Mouse (Mus musculus): ENCODE measurements at regions not wholly inside any gene's neighbourhood (a gene's known extent, or its start where the extent isn't known, plus 50 kb on each side); places are given as distances from the start of the nearest gene placed in this dataset.
A peak's percentile ranks its signal among the peaks of the same experiment; 100 is the strongest.
"Not testable (repeated sequence)": the region's sequence is repeated elsewhere in the genome, so short reads cannot be mapped to it uniquely, and the experiment has no call there.

DNA sequence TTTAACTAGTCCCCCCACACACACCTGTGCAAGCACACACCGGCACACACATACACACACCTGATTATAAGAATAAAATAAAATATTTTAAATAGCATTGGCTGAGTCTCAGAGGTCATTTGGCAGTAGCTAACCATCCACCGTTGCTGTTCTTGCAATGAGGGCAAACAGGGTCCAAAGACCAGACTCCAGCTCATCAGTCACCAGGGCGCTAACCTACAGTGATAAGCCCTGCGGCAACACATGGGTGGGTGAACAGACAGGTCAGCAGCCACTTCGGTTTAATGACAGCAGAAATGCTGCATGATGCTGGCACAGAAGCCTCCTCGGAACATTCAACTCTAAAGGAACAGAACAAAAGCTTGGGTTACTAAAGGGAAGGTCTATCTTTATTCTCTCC is 54.9 kb downstream of the Tas2r134 start:
- peak; percentile 7 for DNase-seq

- no peak for DNase-seq
These were observed 55.4 kb downstream of the Tas2r134 start for GRCm38 (mm10) chr2:51682745-51683144.

GRCm38 (mm10) chr2:51705110-51705509 is 77.8 kb downstream of the Tas2r134 start:
- DNase-seq = no peak

- DNase-seq = no peak
These were observed 81.4 kb downstream of the Tas2r134 start for GRCm38 (mm10) chr2:51708701-51709100.

DNA sequence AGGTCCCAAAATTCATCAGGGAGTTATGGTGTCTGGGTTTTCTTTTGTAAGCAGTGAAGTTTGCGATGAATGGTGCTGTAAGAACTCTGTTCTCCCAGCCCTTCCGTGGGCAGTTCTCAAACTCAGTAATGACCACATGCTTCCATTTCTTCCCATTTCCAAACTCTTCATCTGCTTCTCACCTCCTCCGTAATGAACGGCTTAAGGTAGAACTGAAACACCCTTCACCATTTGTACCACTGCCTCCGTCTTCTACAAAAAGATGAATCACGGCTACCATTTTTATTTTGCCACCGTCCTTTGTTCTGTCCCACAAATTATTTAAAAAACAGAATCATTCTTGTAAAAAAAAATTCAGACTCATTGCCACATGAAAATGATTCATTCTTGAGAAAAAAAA is 85.3 kb downstream of the Tas2r134 start:
- no peak for DNase-seq

DNA sequence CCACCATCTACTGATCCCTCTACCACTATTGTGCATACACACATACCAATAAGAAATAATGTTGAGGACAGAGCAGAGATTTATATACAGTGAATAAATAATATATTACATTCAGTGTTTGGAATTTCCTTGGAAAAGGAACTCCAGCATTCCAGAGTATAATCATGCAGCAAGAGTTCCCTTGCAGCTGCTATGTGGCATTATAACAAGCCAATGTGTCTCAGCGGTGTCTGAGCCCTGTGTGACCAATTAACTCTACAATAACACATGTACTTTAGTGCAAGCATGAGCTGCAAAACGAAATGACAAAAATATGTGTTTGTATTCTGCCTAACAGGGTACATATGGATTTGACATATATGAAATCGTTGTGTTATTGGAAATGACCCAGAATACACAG is 103.5 kb downstream of the Tas2r134 start:
- DNase-seq = no peak

- DNase-seq = no peak
These were observed 104.4 kb downstream of the Tas2r134 start for GRCm38 (mm10) chr2:51731703-51732102.

- no peak for DNase-seq
These were observed 105.0 kb downstream of the Tas2r134 start for GRCm38 (mm10) chr2:51732355-51732754.

- no peak for DNase-seq
These were observed 105.9 kb downstream of the Tas2r134 start for GRCm38 (mm10) chr2:51733218-51733617.

GRCm38 (mm10) chr2:51736452-51736851 is 109.1 kb downstream of the Tas2r134 start:
- DNase-seq = no peak

DNA sequence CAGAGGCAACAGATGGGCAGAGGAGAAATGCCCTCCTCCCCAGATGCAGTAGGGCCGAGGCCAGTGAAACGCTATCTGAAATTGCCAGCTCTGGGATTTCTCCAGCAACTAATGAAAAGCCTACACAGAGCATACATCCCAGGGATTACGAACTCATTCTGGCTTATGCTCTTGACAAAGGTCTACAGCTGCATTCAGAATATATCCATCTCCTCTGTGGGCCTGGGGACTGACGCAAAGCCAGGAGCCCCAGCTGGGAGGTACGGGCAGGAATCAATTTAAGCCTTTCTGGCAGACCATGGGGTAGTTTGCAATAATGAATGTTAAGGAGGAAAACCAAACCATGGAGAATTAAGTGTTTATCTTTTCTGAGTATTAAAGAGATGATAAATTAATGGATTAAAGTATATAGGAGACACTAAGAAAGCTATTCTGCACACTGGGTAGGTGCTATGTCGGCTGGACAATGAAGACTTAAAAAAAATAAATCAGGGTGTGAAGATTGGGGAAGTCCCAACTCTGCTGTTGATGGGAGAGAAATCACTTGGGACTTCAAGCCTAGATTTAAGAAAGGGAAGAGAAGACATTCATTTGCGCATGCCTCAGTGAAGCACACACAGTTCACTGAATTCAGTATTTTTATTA is 120.5 kb downstream of the Tas2r134 start:
- DNase-seq = no peak

DNA sequence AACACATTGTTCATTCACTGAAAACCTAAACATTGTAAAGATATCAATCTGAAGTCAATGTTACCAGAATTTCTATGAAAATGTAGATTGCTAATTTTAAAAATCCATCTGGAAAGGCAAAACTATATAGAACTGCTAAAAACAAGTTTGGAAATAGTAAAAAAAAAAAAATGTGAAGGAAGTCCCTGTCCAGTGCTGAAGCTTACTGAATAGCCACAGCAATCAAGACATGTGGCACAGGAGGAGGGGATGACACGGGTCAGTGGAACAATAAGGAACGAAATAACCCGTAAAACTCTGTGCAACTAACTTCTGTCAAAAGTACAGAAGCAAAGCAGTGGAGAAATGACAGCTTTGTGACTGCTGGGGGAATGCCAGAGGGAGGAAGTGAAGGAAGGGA is 121.9 kb downstream of the Tas2r134 start:
- DNase-seq = no peak

GRCm38 (mm10) chr2:51752941-51753564 is 125.7 kb downstream of the Tas2r134 start:
- DNase-seq = no peak

DNA sequence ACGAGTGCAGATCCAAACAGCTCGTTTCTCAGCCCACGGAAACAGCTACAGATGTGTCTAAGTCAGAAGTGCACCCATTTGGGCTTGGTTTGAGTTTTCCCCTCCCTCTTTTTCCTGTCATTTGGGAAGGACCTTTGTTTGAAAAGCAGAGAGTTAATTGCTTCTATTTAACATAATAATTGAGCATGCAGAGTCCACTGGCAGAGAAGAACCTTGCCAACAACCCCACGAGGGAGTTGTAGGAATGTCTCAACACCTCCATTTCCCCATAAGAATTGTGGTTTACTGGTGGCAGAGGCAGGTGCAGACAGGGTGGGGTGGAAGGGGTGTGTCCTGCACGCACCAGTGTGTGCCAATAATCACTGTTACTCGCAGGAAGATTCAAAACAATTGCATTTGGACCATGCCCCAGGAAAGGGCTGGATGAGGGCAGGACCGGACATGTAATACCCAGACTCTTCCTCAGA is 126.3 kb downstream of the Tas2r134 start:
- no peak for DNase-seq

DNA sequence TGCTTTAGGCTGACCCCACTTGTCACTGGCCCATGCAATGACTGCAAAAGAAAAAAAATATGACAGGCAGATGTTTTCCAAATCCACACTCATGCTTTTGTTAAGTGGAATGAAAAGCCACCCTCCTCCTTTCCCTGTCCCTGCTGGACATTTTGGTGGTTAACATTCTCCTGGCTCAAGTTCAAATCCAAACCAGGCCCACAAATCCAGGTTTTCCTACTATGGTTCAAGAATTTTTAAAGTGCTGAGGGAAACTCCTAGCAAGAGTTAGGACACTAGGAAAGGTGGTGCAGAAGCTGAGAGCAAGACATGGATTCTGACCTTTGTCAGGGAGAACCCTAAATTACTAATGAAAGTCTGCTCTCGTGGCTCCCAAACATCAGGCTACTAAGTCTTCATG is 130.1 kb downstream of the Tas2r134 start:
- DNase-seq = no peak

DNA sequence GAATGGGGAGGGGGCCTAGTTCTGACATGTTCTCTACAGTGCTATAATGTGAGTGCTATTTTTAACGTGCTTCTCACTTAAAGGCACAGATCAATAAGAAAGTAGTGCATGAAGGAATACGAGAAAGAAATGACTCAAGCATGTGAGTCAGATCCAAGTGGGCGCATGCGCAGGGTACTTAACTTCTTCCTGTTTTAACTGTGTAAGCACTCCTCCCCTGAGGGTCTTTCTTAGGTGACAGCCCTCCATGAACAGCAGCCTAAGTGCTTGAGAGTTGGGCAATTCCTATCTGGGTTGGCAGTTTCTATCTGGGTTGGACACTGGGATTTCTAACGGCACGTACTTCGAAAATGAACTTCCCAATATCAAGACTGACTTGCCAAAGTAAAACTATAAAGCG is 130.8 kb downstream of the Tas2r134 start:
- no peak for DNase-seq

- no peak for DNase-seq
These were observed 135.6 kb downstream of the Tas2r134 start for GRCm38 (mm10) chr2:51762866-51763265.

DNA sequence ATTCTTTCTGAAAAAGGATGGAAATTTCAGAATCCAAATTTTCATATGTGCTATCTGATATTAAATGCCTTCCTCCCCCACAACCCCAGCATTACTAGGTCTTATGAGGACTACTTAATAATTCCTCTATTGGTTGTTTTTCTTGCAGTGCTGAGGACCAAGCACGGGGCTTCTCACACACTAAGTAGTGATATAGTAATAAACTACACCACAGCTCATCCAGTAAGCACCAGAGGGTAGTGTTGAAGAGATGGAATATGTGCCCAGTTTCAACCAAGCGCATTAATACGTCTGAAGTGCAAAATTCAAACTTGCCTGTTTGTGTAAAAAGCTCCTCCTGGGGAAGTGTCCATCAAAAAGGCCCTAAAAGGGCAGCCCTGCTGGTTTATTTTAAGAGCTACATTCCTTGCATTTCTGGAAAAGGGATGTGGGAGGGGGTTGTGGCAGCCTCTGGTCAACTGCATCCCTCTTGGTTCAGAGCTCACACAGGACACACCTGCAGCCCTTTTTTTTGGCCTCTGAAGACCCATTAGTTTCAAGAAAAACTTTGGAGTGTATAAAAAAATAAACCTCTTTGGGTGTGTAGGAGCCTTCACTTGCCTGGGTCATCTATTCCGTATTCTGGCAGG is 140.3 kb downstream of the Tas2r134 start:
- DNase-seq = no peak

GRCm38 (mm10) chr2:51768298-51769271 is 141.3 kb downstream of the Tas2r134 start:
- DNase-seq = no peak

- DNase-seq = no peak
These were observed 149.8 kb downstream of the Rbm43 start for GRCm38 (mm10) chr2:51785169-51785568.

- DNase-seq = no peak
These were observed 146.1 kb downstream of the Rbm43 start for GRCm38 (mm10) chr2:51788896-51789295.

DNA sequence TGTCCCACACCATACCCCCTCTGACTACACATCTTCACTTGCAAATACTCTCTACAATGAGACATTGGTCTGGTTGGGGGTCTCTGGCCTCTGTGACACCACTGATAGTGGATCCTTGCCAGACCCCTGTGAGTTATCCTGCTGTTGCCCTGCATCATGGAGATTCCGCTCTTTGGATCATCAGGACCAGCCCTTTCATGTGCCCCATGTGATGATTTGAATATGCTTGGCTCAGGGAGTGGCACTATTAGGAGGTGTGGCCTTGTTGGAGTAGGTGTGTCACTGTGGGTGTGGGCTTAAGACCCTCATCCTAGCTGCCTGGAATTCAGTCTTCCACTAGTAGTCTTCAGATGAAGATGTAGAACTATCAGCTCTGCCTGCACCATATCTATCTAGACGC is 141.7 kb downstream of the Rbm43 start:
- not testable (repeated sequence) for DNase-seq

GRCm38 (mm10) chr2:51799856-51800255 is 135.1 kb downstream of the Rbm43 start:
- DNase-seq = no peak

Data from liver (tissue).